In genomic region chr17:45028441-45028840, GRCm38 (mm10) we compare ENCODE assay signal across 24 mouse cellular contexts.
DNase-seq lines count a peak whose midpoint lies in the region; ATAC-seq lines count a peak whose summit lies in the region.
"Had no signal": no experiment of that assay in that cellular context is flagged by ENCODE, and none has a peak within 500 bp of the region (broad histone marks: within the 10 kb centered on the region; RNA-seq: fewer than 3 reads in every experiment).

No protein-coding gene starts in this region.

- no peak overlapping the region for H3K9ac ChIP-seq in heart, embryonic 16.5 days (ENCODE audit: low read length)
- H3K9ac ChIP-seq: embryonic facial prominence, embryonic 15.5 days; hindbrain, embryonic 14.5 days; limb, embryonic 12.5 days; liver, postnatal 0 days had no signal

- no peak for DNase-seq in heart, adult 18-20 months
- DNase-seq in Muller cell, postnatal 12 days (ENCODE audit: inconsistent ontology term), result peak; percentile 70
- peak; percentile 38 to 63 for DNase-seq in kidney, adult 8-10 months
- peak; percentile 53 to 60 for DNase-seq in kidney, postnatal 25 days
- DNase-seq in layer of hippocampus, adult 11-12 months (ENCODE audit: low spot score), result no peak
- no peak for DNase-seq in urinary bladder, postnatal 10 days (ENCODE audit: low spot score)
- DNase-seq: B cell, adult 2 months; cerebellum, adult 11-12 months; cerebellum, postnatal 14 days; embryo, embryonic 11 days; layer of hippocampus, postnatal 36 days; liver, postnatal 0 days had no signal

- no peaks in the 10 kb centered on the region for H3K27me3 ChIP-seq in heart, embryonic 16.5 days (ENCODE audit: control insufficient read depth, insufficient read depth, low read length)
- H3K27me3 ChIP-seq: CH12.LX; embryonic facial prominence, embryonic 15.5 days; limb, embryonic 12.5 days had no signal

- no peaks in the 10 kb centered on the region for H3K9me3 ChIP-seq in heart, embryonic 16.5 days (replicated peaks; ENCODE audit: control insufficient read depth, low read length)
- H3K9me3 ChIP-seq: embryonic facial prominence, embryonic 15.5 days; G1E; limb, embryonic 12.5 days; midbrain, embryonic 10.5 days had no signal

- no peak overlapping the region for H3K27ac ChIP-seq in heart, embryonic 16.5 days (ENCODE audit: low read length)
- H3K27ac ChIP-seq: embryonic facial prominence, embryonic 15.5 days; hindbrain, embryonic 14.5 days; layer of hippocampus, adult 2 months; limb, embryonic 12.5 days; midbrain, embryonic 10.5 days had no signal

- no peak overlapping the region for H3K4me2 ChIP-seq in heart, embryonic 16.5 days (ENCODE audit: low read depth, low read length)
- H3K4me2 ChIP-seq: embryonic facial prominence, embryonic 15.5 days; hindbrain, embryonic 14.5 days; limb, embryonic 12.5 days; liver, embryonic 11.5 days had no signal

- no peaks in the 10 kb centered on the region for H3K36me3 ChIP-seq in heart, embryonic 16.5 days (ENCODE audit: control insufficient read depth, insufficient read depth)
- H3K36me3 ChIP-seq: embryonic facial prominence, embryonic 15.5 days; G1E; limb, embryonic 12.5 days; midbrain, embryonic 10.5 days had no signal

- peaks cover 7% of the 10 kb centered on the region; the same call in 1 of the 2 replicates for H3K4me1 ChIP-seq in heart, embryonic 16.5 days (ENCODE audit: control insufficient read depth, insufficient read depth, low read length)
- H3K4me1 ChIP-seq: embryonic facial prominence, embryonic 15.5 days; limb, embryonic 12.5 days had no signal

- peak; percentile 76; the same call in 1 of the 2 replicates for ATAC-seq in heart, embryonic 16.5 days (replicated peaks; ENCODE audit: extremely low read depth, insufficient read depth, low FRiP score)
- ATAC-seq: forebrain, embryonic 14.5 days; inflammation-experienced regulatory T-cells, adult 6 months; liver, postnatal 0 days; lung, postnatal 0 days had no signal

- 31% methylated on average over 3 of the region's 3 CpGs for WGBS in heart, embryonic 16.5 days

- H3K4me3 ChIP-seq in heart, embryonic 16.5 days (ENCODE audit: low read length), result no peak overlapping the region
- H3K4me3 ChIP-seq: embryonic facial prominence, embryonic 15.5 days; layer of hippocampus, adult 2 months; limb, embryonic 12.5 days; midbrain, embryonic 10.5 days had no signal

Comparison
In these comparisons a context has a peak if more than half of its experiments do, and no peak if none do; other contexts are left out.
1. DNase-seq: peak in Muller cell, postnatal 12 days (single experiment), kidney, adult 8-10 months (2 of 2) and kidney, postnatal 25 days (2 of 2); none in heart, adult 18-20 months (0 of 2), layer of hippocampus, adult 11-12 months (single experiment) and urinary bladder, postnatal 10 days (single experiment).